Mouse (Mus musculus) heart, adult 18-20 months (tissue): ENCODE results near the gene Babam2. TPM values are rescaled to one million over a fixed set of nuclear protein-coding genes. Genes with fewer than 3 reads are reported as not detected.

Source experiments
- DNase-seq, 2 experiments: peaks; one replicate each; pipeline ENCODE4 v3.0.0; 2021 to 2022; ENCODE audit warnings: mixed read lengths in 1 of 2
- total RNA-seq, 2 experiments: library from RNA; stranded (reverse); gene quantifications; 2 replicates each; pipeline ENCODE4 v1.2.3; 2021

The Babam2 gene
- total RNA-seq, 2 experiments from 2014 or later: 31.5 to 37.7 TPM

GRCm38 (mm10) chr5:31934397-31934796, 236.9 kb downstream of the Babam2 start:
- peak; percentile 30 to 38 for DNase-seq

GRCm38 (mm10) chr5:31935936-31936335, 238.5 kb downstream of the Babam2 start:
- no peak for DNase-seq

GRCm38 (mm10) chr5:31936523-31936922, 239.0 kb downstream of the Babam2 start:
- no peak for DNase-seq

DNA sequence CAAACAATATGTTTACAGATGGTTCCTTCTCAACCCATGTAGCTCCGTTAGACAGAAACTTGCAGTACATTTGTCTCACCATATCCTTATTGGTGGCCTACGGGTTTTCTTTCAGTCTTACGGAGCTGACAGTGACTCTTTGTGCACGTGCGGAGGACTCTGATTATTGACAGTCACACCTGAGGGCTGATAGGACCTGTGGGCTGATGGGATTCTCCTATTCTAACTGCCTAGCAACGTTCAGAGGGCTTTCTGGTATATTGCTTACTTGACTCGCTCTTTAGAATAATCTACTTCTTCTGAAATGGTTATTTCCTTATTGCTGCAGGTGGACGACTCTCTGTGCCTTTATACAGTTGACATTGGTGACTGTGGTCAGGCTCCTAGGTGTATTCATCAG, 243.4 kb downstream of the Babam2 start:
- DNase-seq: no peak

- DNase-seq: peak; percentile 43 to 60
These were observed 249.7 kb downstream of the Babam2 start for GRCm38 (mm10) chr5:31947185-31947584.

DNA sequence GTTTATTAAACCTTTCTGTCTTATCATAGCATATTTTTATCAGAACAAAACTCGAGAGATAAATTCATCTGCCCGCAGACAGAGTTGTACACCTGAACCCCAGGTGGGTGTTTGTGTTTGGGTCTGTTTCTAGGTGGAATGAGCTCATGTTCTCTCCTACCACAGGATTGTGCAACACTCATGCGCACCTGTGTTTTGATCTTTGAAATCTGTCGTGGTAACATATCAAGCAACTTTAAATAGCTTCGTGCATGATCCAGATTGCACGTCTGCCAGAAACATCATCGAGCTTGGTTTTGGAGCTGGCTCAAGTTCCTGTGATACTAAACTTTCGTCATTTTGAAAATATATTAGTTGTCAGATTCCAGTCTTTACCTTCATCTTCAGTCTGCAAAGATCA, 251.9 kb downstream of the Babam2 start:
- DNase-seq: no peak

- no peak for DNase-seq
These were observed 253.0 kb downstream of the Babam2 start for GRCm38 (mm10) chr5:31950532-31950931.

- DNase-seq: no peak
These were observed 257.7 kb downstream of the Babam2 start for GRCm38 (mm10) chr5:31955184-31955583.

- no peak for DNase-seq
These were observed 258.9 kb downstream of the Babam2 start for GRCm38 (mm10) chr5:31956336-31956735.

DNA sequence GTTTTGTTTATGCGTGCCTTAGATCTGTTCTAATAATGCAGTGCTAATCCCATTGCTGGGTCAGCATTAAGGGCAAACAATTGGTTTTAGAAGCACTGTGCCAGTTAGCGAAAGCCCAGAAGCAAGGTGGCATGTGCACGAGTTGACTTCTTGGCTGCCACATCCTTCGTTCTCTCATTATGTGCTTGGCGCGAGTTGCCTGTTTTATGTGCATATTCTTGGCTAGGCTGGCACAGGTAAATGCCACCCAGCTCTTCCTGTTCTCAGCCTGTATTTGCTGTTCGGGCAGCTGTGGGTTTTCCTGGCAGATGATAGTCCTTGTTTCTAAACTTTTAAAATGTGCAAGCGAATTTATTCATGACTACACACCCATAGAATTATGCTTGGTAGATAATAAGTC, 262.4 kb downstream of the Babam2 start:
- no peak for DNase-seq

GRCm38 (mm10) chr5:31961423-31961822, 263.9 kb downstream of the Babam2 start:
- no peak for DNase-seq

GRCm38 (mm10) chr5:31962346-31962745, 264.9 kb downstream of the Babam2 start:
- no peak for DNase-seq

DNA sequence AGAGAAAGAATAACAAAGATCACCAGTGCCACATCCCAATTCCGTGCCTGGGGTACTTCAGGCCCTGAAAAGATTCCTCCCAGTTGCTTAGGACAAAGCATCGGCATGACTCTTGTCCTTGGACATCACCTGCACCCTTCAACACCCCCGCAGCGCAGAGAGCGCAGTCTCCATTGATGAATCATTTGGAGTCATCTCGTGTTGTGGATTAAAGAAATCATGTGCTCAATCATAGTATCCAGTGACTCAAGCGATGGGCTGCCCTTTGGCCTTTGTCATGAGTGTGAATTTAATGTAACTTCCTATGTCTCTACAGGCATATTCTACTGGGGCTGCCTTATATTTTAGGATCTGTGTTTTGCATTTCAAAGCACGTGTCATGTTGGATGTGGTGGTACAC, 265.9 kb downstream of the Babam2 start:
- no peak for DNase-seq

GRCm38 (mm10) chr5:31963851-31964250, 266.4 kb downstream of the Babam2 start:
- DNase-seq: no peak

- DNase-seq: peak; percentile 22 to 41
These were observed 269.3 kb downstream of the Babam2 start for GRCm38 (mm10) chr5:31966741-31967140.

- peak; percentile 3 to 22 for DNase-seq
These were observed 270.0 kb downstream of the Babam2 start for GRCm38 (mm10) chr5:31967526-31967925.

DNA sequence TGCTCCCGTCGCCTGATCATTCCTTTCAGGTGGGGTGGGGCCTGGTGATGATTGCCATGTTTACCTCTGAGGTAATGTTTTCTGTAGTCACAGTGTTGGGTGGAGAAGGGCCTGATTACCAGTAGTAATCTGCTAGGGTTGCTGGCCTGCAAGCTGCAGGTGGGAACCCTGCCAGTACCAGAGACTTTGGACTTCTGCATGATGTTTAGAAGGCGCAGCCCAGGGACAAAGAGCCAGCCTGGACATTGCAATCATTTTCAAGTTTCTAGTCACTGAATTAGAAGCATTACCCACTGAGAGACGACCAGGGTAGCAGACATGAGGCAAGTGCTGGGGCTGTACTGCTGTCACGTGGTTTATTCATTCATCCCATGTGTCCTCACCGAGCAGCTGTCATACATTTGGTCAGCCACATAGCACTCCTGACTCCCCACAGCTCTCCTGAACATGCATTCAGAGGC, 270.6 kb downstream of the Babam2 start:
- peak; percentile 56 to 63 for DNase-seq

DNA sequence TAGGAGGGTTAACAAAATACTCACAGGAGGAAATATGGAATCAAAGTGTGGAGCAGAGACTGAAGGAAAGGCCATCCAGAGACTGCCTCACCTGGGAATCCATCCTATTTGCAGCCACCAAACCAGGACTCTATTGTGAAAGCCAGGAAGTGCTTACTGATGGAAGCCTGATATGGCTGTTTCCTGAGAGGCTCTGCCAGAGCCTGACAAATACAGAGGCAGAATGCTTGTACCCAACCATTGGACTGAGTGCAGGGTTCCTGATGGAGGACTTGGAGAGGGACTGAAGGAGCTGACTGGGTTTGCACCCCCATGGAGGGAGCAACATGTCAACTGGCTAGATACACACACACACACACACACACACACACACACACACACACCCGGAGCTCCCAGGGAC, 274.9 kb downstream of the Babam2 start:
- DNase-seq: peak in 1 of 2 experiments; percentile 28

- no peak for DNase-seq
These were observed 277.2 kb downstream of the Babam2 start for GRCm38 (mm10) chr5:31974614-31975168.

GRCm38 (mm10) chr5:31982061-31982460, 284.6 kb downstream of the Babam2 start:
- DNase-seq: no peak

- DNase-seq: no peak
These were observed 285.7 kb downstream of the Babam2 start for GRCm38 (mm10) chr5:31983161-31983560.

DNA sequence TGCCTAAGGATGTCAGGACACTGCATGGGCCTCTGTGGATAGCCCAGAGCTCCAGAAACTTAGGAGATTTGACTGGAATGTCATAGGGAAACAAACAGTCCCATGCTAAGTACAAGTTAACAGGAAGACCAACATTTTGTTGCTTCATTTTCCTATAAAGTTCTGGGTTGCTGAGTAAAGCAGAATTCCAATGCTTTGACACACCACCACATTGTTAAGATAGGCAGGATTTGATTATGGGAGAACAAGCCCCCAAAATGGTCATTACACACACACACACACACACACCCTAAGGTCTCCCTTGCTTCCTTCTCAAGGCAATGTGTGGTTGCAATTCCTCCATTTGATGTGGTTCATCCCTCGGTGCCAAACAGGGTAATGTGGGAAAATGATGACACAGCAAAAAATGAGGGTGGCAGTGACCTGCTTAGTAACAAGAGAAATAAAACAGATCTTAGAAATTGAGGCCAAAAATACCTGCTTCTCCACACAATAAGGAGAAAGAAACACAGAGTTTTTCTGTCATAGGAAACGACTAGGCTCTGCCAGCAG, 286.4 kb downstream of the Babam2 start:
- DNase-seq: no peak

GRCm38 (mm10) chr5:31984369-31984961, 287.0 kb downstream of the Babam2 start:
- peak; percentile 21 to 48 for DNase-seq

DNA sequence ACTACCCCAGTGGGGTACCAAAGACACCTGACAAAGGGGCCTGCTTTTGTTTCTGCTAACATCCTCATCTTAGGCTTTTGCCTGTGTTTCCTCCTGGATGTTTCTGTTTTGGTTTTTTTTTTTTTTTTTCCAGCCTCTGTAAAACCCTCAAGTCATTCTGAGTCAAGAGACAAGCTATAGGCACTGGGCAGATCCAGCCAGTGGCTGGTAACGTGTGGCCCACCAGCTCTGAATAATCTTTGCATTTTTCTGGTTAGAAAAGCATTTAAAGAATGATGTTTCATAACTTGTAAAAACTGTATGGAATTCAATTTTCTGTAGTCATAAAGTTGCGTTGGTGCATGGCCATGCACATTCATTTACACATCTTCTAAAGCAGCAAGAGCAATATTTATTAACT, 287.5 kb downstream of the Babam2 start:
- no peak for DNase-seq
